Mouse (Mus musculus) bone marrow macrophage, adult 2 months (primary cell): ENCODE data around the gene Mymx. TPM values are rescaled to one million over a fixed set of nuclear protein-coding genes. Genes with fewer than 3 reads are reported as not detected.
A peak's percentile ranks its signal among the peaks of the same experiment; 100 is the strongest.

Source experiments
- H3K27ac ChIP-seq: 2 replicates; pipeline ENCODE4 v1.5.1; 2012; ENCODE audit warnings: low read depth, low read length; ENCODE audit not compliant: insufficient read depth
- H3K4me1 ChIP-seq: 2 replicates; pipeline ENCODE4 v1.6.1; 2012; ENCODE audit warnings: low read length; ENCODE audit not compliant: control insufficient read depth, insufficient read depth
- H3K4me3 ChIP-seq: 2 replicates; pipeline ENCODE4 v1.5.1; 2012; ENCODE audit warnings: mild to moderate bottlenecking, low read length, moderate library complexity; ENCODE audit not compliant: insufficient read depth
- CTCF ChIP-seq: IDR thresholded peaks from 2 replicates; pipeline ENCODE4 v1.5.1; 2012; ENCODE audit warnings: low read depth, mild to moderate bottlenecking, low read length, moderate library complexity
- POLR2A ChIP-seq: IDR thresholded peaks from 2 replicates; pipeline ENCODE4 v1.6.1; 2012; ENCODE audit warnings: mild to moderate bottlenecking, low read depth, low read length, borderline replicate concordance
- polyA plus RNA-seq: library from polyadenylated mRNA; stranded (reverse); fragments of >200 nt; gene quantifications from 2 replicates; pipeline ENCODE4 v1.2.4, GENCODE M21; 2012; ENCODE audit not compliant: missing spikeins, insufficient read depth, insufficient read length

Gene Mymx
- polyA plus RNA-seq, 1 experiment, result not detected

DNA sequence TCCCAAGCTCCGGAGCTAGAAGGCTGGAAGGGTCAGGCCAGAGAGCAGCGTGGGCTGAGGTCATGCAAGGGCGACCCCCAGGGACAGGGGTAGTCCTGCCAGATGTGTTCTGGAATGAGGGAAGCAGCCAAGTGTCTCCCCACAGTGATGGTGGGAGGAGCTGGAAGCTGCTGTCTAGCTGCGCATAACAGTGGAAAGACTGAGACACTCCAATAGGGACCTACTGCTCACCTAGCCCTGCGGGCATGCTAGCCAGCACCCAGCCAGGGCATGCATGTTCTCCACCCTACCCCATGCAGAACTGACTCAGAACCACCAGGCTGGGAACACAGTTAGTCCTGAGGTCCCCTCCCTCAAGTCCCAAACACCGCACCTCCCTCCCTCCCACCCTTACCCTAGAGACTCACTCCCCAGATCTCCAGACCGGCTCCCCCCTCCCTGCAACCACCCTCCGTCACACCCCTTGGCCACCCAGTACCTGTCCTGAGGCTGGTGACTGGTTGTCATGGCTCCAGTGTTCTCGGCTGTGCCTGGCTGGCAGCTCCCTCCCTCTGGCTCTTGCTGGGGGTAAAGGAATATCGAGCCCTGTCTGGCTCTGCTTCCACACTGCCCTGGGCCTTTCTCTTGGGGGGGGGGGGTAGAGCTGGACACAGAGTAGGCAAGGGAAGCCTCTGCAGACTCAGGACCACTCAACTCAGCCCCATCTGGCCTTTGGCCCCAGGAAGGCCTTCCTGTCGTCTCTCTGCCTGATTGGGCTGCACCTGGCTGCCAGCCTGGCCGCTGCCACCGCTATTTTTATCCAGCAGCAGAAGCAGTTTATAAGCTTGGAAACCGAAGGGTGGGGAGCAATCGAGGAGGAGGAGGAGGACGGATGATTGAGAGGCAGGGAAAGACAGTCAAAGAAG lies 9.9 kb downstream of the Mymx start:
- peaks cover 42% of the 10 kb centered on the region for H3K4me1 ChIP-seq
- no peak for TF ChIP-seq POLR2A
- no peak for TF ChIP-seq CTCF
- H3K4me3 ChIP-seq, result no peak overlapping the region
- H3K27ac ChIP-seq, result no peak overlapping the region

DNA sequence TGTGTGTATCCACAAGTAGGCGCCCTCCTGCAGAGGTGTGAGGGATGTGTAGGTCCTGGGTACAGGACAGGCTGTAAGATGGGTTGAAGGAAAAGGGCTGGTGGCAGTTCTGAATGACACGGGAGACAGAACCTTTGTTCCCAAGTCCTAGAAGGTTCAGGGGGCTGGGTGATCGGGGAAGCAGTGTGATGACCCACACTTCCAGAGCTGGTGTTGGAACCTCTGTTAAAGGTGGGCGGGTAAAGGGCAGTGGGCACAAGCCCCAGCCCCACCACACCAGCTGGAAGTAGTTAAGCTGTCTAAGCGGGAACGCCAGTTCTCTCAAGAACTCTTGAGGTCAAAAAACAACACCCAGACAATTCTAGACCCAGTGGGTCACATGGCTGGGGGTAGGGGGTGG lies 11.5 kb downstream of the Mymx start:
- H3K4me1 ChIP-seq, result peaks cover 39% of the 10 kb centered on the region
- TF ChIP-seq POLR2A, result no peak
- no peak for TF ChIP-seq CTCF
- no peak overlapping the region for H3K4me3 ChIP-seq
- no peak overlapping the region for H3K27ac ChIP-seq

DNA sequence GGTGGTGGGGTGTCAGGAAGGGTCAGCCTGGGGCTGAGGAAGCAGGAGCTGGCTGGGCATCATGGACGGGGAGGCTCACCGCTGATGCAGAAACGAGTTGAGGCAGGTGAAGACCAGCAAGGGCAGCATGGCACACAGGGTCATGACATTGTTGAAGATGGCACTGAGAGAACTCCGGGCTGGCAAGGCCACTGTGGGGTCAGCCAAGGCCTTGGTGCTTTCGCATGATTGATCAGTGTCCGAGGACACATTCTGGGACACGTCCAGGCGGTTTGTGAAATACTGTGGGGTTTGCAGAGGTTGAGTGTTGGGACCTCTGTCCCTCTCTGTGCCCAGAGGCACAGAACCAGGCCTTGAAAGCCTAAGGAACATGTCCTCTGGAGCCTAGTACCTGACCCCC lies 12.1 kb downstream of the Mymx start:
- no peak overlapping the region for H3K27ac ChIP-seq

DNA sequence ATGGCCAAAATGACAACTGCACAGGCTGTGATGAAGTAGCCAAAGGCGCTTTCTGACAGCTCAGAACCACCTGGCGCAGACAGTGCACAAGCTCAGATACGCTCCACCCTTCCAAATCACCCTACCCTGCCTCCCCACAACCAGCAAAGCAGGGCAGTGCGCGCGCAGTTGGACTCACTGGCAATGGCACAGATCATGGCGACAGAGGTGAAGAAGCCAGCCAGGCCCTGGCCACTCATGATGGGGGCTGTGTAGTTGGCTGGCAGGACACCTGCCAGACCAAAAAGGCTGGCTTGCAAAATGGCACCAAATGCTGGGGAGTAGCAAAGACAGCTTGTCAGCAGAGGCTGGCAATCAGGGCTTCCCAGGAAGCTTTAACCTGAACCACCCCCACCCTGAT lies 12.7 kb downstream of the Mymx start:
- Histone ChIP-seq H3K4me1 (peaks cover 50% of the 10 kb centered on the region), H3K27ac (no peak overlapping the region), H3K4me3 (no peak overlapping the region)
- no peak for TF ChIP-seq POLR2A

More for the DNA sequence above, 12.1 kb downstream of the Mymx start:
- no peak for TF ChIP-seq CTCF
- TF ChIP-seq POLR2A, result no peak
- Histone ChIP-seq H3K4me1 (peaks cover 44% of the 10 kb centered on the region), H3K4me3 (no peak overlapping the region)

DNA sequence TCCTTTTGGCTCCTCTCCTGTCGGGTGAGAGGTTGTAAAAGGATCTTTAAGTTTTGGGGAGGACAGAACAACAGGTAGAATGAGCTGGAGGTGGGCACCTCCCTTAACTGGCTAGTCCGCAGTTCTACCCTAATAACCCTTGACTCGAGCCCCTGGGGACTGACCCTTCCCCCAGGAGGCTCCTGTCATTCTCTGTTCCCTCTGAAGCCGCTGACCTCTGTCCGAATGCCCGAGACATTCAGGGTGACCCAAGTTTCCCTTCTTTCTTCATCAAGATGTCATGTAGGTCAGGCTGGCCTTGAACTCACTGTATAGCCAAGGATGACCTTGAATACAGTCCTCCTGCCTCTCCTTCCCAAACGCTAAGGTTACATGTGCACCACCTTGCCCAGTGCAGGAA lies 13.5 kb downstream of the Mymx start:
- Histone ChIP-seq H3K27ac (no peak overlapping the region), H3K4me3 (no peak overlapping the region), H3K4me1 (peaks cover 52% of the 10 kb centered on the region)
- TF ChIP-seq POLR2A (no peak), CTCF (no peak)

DNA sequence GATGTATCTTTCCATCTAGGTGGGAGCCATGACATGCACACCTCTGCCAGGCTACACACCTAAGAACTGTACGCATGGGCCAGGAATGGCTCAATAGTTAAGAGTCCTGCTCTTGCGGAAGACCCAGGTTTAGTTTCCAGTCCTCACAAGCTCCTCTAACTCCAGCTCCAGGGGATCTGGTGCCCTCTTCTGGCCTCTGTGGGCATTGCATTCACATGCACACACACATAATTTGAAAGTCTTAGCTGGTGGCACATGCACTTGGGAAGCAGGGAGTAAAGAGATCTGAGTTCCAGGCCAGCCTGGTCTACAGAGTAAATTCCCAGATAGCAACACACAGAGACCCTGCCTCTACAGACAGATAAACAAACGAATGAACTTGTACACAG lies 15.5 kb downstream of the Mymx start:
- TF ChIP-seq POLR2A (no peak), CTCF (peak; percentile 42; the same call in 1 of the 2 replicates)
- Histone ChIP-seq H3K27ac (no peak overlapping the region), H3K4me3 (no peak overlapping the region), H3K4me1 (peaks cover 40% of the 10 kb centered on the region)

DNA sequence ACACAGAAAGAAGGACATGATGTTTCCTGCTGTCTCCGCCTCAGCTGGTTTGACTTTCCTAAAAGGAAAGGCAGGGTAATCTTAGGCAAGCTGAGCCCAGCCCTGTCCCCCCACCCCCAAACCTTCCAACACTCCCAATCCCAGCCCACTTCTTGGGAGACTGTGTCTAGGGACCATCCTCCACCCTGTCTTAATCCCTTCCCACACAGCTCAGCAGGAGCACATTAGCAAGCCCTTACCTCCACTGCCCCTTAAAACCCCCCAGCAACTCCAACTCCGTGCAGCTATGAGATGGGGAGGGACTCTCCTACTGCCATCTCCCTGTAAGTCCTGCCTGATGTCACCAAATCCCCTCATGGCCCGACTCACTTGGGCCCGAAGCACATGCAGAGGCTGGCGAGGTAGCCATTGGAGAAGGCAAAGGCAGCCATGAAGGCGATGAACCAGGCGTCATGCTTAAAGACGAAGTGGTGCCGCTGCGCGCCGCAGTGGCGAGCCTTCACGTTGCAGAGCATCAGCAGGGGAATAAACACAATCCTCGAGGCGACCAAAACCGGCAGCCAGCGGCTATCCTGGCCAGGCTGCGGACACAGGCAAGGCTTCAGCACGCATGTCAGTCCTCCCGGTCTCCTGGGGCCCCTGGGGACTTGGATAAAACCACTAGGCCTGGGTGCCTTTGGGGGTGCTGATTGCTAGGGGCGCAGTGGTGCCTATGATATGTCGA lies 16.0 kb downstream of the Mymx start:
- H3K27ac ChIP-seq, result peak overlapping the region; percentile 85
- peaks cover 34% of the 10 kb centered on the region for H3K4me1 ChIP-seq

DNA sequence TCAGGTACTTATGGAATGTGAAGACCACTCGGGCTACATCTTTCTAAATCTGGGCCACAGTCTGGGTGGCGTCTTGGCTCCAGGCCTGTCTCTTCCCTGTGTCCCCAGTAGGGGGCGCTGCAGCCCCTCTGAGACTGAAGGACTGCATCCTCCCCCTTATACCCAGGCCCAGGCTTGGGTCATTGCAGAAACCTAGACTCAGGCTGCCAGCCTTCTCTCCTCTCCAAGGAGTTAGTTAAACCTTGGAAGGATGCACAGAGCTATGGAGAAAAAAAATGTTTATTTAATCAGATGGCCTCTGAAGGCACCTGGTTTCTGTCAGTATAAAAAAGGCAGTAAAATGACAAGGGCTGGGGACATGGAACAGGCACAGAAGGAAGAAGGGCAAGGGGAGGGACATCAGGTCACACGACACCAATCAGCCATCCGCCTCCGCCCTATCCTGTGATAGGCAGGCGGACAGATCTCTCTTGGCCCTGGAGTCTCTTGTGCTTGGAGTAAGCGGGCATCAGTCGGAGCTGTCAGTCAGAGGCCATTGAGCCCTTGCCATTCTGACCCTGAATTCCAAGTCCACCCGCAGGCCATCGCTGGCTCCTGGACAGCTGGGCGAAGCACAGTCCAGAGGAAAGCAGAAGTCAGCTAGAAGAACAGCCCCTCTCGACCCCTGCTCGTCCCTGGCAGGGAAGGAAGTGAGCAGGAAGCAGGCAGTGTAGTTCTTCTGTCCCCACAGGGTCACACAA lies 16.8 kb downstream of the Mymx start:
- H3K4me3 ChIP-seq, result 0 out of 2 replicates have a peak overlapping the region, but pooled peaks have one; percentile 9
- TF ChIP-seq POLR2A (no peak), CTCF (peak; percentile 97)
- H3K4me1 ChIP-seq, result peaks cover 32% of the 10 kb centered on the region
- peak overlapping the region; percentile 85 for H3K27ac ChIP-seq

More for the DNA sequence above, 16.0 kb downstream of the Mymx start:
- no peak for TF ChIP-seq CTCF
- TF ChIP-seq POLR2A, result no peak
- no peak overlapping the region for H3K4me3 ChIP-seq

DNA sequence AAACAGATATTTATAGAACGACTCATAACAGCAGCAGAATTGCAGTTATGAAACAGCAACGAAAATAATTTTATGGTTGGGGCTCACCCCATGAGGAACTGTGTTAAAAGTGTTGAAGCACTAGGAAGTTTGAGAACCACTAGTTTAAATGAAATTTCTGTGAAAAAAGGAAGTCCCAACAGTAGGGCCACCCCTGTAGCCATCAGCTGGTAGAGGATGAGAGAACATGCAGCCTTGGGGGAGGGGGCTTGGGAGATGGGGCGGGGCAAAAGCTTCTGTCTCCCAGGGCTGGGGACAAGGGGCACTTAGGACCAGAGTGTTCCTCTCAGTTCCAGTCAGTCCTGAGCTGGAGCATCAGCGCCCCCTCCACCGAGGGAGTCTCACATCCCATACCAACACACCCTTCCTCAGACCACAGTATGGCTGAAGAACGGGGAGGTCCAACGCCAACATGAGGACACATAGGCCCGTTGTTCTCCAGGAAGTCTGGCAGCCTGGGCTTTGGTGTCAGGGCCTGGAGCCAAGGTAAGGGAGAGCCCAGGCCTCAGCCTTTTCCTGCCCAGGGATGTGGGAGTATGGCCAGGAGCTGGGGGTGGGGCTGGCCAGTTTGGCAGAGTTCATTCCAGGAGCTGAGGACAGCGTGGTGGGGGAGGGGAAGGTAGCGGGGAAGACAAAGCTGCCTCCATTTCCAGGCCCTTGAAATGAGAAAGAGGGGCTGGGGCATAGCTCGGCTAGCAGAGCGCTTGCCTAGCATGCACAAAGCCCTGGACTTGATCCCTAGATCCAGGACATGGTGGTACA lies 17.6 kb downstream of the Mymx start:
- Histone ChIP-seq H3K4me1 (peaks cover 32% of the 10 kb centered on the region), H3K27ac (peak overlapping the region; percentile 85)

More for the DNA sequence above, 17.6 kb downstream of the Mymx start:
- TF ChIP-seq POLR2A, result no peak
- no peak for TF ChIP-seq CTCF
- H3K4me3 ChIP-seq, result peak overlapping the region; percentile 9
